Mouse (Mus musculus) intestine, embryonic 15.5 days (tissue): ENCODE measurements around the gene Gm10803. TPM values are rescaled to one million over a fixed set of nuclear protein-coding genes. Genes with fewer than 3 reads are reported as not detected.

Experiments
- ATAC-seq: fragments of 200-750 bp; cut with Nextera tagmentation; 2 replicates; pipeline ENCODE4 v1.8.0; 2017; ENCODE audit warnings: moderate TSS enrichment, moderate library complexity
- H3K27ac ChIP-seq: fragments of 300-500 bp; sonication (generic); 2 replicates; pipeline ENCODE4 v1.5.1; 2015; ENCODE audit warnings: mild to moderate bottlenecking, inconsistent platforms
- H3K27me3 ChIP-seq: fragments of 300-500 bp; sonication (generic); replicated peaks from 2 replicates; pipeline ENCODE4 v1.6.1; 2015; ENCODE audit warnings: inconsistent platforms
- H3K36me3 ChIP-seq: fragments of 300-500 bp; sonication (generic); 2 replicates; pipeline ENCODE4 v1.6.1; 2015; ENCODE audit warnings: inconsistent platforms
- H3K4me1 ChIP-seq: fragments of 300-500 bp; sonication (generic); replicated peaks from 2 replicates; pipeline ENCODE4 v1.6.1; 2015; ENCODE audit warnings: inconsistent platforms
- H3K4me2 ChIP-seq: fragments of 300-500 bp; sonication (generic); replicated peaks from 2 replicates; pipeline ENCODE4 v1.6.1; 2015; ENCODE audit warnings: mild to moderate bottlenecking, inconsistent platforms
- H3K4me3 ChIP-seq: fragments of 300-500 bp; sonication (generic); replicated peaks from 2 replicates; pipeline ENCODE4 v1.5.1; 2015; ENCODE audit warnings: inconsistent platforms
- H3K9ac ChIP-seq: fragments of 300-500 bp; sonication (generic); 2 replicates; pipeline ENCODE4 v1.6.1; 2015; ENCODE audit warnings: inconsistent platforms
- H3K9me3 ChIP-seq: fragments of 300-500 bp; sonication (generic); 2 replicates; pipeline ENCODE4 v1.6.1; 2016; ENCODE audit warnings: inconsistent platforms
- WGBS: fragments of 180-500 bp; shearing (Covaris S2); methylation state at CpG from one replicate; pipeline ENCODE4 v1.1.7; 2015; 5-methylcytosine and 5-hydroxymethylcytosine counted together
- polyA plus RNA-seq: library from polyadenylated mRNA; unstranded; fragments of >200 nt; fragmentation: Nextera tagmentation; extraction: Ambion mirVana; gene quantifications from 2 replicates; pipeline ENCODE4 v1.2.1, GENCODE M21; 2015

The Gm10803 gene
- polyA plus RNA-seq, 1 experiment from 2014 or later, result not detected

GRCm38 (mm10) chr2:93597145-93597544 is 36.8 kb downstream of the Gm10803 start:
- no peak overlapping the region for H3K27ac ChIP-seq
- no peaks in the 10 kb centered on the region for H3K36me3 ChIP-seq
- WGBS, result 70% methylated on average over 11 of the region's 11 CpGs
- ATAC-seq, result no peak
- no peaks in the 10 kb centered on the region for H3K27me3 ChIP-seq
- no peak overlapping the region for H3K4me3 ChIP-seq
- H3K9ac ChIP-seq, result no peak overlapping the region
- H3K9me3 ChIP-seq, result no peaks in the 10 kb centered on the region
- H3K4me2 ChIP-seq, result no peak overlapping the region
- no peaks in the 10 kb centered on the region for H3K4me1 ChIP-seq

GRCm38 (mm10) chr2:93599731-93600130 is 39.4 kb downstream of the Gm10803 start:
- H3K4me2 ChIP-seq, result no peak overlapping the region
- no peaks in the 10 kb centered on the region for H3K27me3 ChIP-seq
- no peaks in the 10 kb centered on the region for H3K9me3 ChIP-seq
- H3K36me3 ChIP-seq, result no peaks in the 10 kb centered on the region
- H3K27ac ChIP-seq, result no peak overlapping the region
- H3K4me3 ChIP-seq, result no peak overlapping the region
- H3K4me1 ChIP-seq, result no peaks in the 10 kb centered on the region
- ATAC-seq, result no peak
- 56% methylated on average over 9 of the region's 9 CpGs for WGBS
- no peak overlapping the region for H3K9ac ChIP-seq

GRCm38 (mm10) chr2:93604601-93605285 is 44.4 kb downstream of the Gm10803 start:
- Histone ChIP-seq H3K4me1 (no peaks in the 10 kb centered on the region), H3K9ac (no peak overlapping the region), H3K27me3 (no peaks in the 10 kb centered on the region), H3K36me3 (no peaks in the 10 kb centered on the region), H3K4me3 (no peak overlapping the region), H3K27ac (no peak overlapping the region), H3K4me2 (no peak overlapping the region), H3K9me3 (no peaks in the 10 kb centered on the region)
- no peak for ATAC-seq
- 85% methylated on average over 6 of the region's 6 CpGs for WGBS

- H3K4me3 ChIP-seq, result no peak overlapping the region
- no peaks in the 10 kb centered on the region for H3K27me3 ChIP-seq
- no peak overlapping the region for H3K27ac ChIP-seq
- no peak for ATAC-seq
- 80% methylated on average over 3 of the region's 3 CpGs for WGBS
- no peaks in the 10 kb centered on the region for H3K9me3 ChIP-seq
- H3K4me1 ChIP-seq, result no peaks in the 10 kb centered on the region
- H3K9ac ChIP-seq, result no peak overlapping the region
- H3K4me2 ChIP-seq, result no peak overlapping the region
- no peaks in the 10 kb centered on the region for H3K36me3 ChIP-seq
These were observed 48.4 kb downstream of the Gm10803 start for GRCm38 (mm10) chr2:93608800-93609199.

GRCm38 (mm10) chr2:93613020-93613419 is 52.7 kb downstream of the Gm10803 start:
- WGBS, result 66% methylated on average over 7 of the region's 7 CpGs
- Histone ChIP-seq H3K27ac (no peak overlapping the region), H3K4me3 (no peak overlapping the region), H3K4me1 (no peaks in the 10 kb centered on the region), H3K4me2 (no peak overlapping the region), H3K9ac (no peak overlapping the region), H3K27me3 (0 out of 2 replicates have a peak, but pooled peaks cover 2% of the 10 kb centered on the region), H3K36me3 (no peaks in the 10 kb centered on the region), H3K9me3 (no peaks in the 10 kb centered on the region)
- ATAC-seq, result peak; percentile 84

Other genes with a start within 250 kb of the Gm10803 start
- gene Tspan18, start 226.1 kb upstream of the Gm10803 start, polyA plus RNA-seq, result 21.4 and 23.0 TPM in 2 replicates
- 106 and 127 TPM in 2 replicates for gene Cd82, start 97.4 kb upstream of the Gm10803 start, polyA plus RNA-seq
- gene Alx4, start 81.8 kb downstream of the Gm10803 start, polyA plus RNA-seq, result 0.14 and 0.19 TPM in 2 replicates